Mouse (Mus musculus) liver, embryonic 14.5 days (tissue): Measurements from ENCODE around the gene Borcs6. TPM values are rescaled to one million over a fixed set of nuclear protein-coding genes. Genes with fewer than 3 reads are reported as not detected.

Experiments
- ATAC-seq: fragments of 200-750 bp; cut with Nextera tagmentation; 2 replicates; pipeline ENCODE4 v1.8.0; 2017; ENCODE audit warnings: moderate number of reproducible peaks, mild to moderate bottlenecking, moderate library complexity; ENCODE audit not compliant: insufficient read depth
- DNase-seq, 3 experiments: peaks; one replicate each; pipeline ENCODE4 v3.0.0-alpha.2; 2012 to 2013; ENCODE audit warnings: low read depth in 3 of 3, low spot score in 3 of 3
- H3K27ac ChIP-seq: fragments of 300-500 bp; sonication (generic); 2 replicates; pipeline ENCODE4 v1.5.1; 2014; ENCODE audit warnings: moderate library complexity, mild to moderate bottlenecking, control low read depth, inconsistent platforms
- H3K27me3 ChIP-seq: fragments of 300-500 bp; sonication (generic); 2 replicates; pipeline ENCODE4 v1.6.1; 2014; ENCODE audit warnings: mild to moderate bottlenecking, low read length, moderate library complexity; ENCODE audit not compliant: control insufficient read depth, insufficient read depth
- H3K36me3 ChIP-seq: fragments of 300-500 bp; sonication (generic); replicated peaks from 2 replicates; pipeline ENCODE4 v1.6.1; 2014; ENCODE audit warnings: low read depth; ENCODE audit not compliant: control insufficient read depth, insufficient read depth
- H3K4me1 ChIP-seq, 2 experiments: fragments of 200-500 bp in 1 of 2; fragments of 300-500 bp in 1 of 2; sonication (generic) in 1 of 2; replicated peaks; 2 replicates each; pipeline ENCODE4 v1.6.1; 2012 to 2014; ENCODE audit warnings: antibody characterized with exemption in 1 of 2, inconsistent platforms in 1 of 2, low read length in 1 of 2; ENCODE audit not compliant: control insufficient read depth in 2 of 2, insufficient read depth in 2 of 2
- H3K4me2 ChIP-seq: fragments of 300-500 bp; sonication (generic); 2 replicates; pipeline ENCODE4 v1.6.1; 2014; ENCODE audit warnings: low read depth, mild to moderate bottlenecking, control low read depth, moderate library complexity
- H3K4me3 ChIP-seq, 2 experiments: fragments of 200-500 bp in 1 of 2; fragments of 300-500 bp in 1 of 2; sonication (generic) in 1 of 2; 2 replicates each; pipeline ENCODE4 v1.5.1; 2012 to 2014; ENCODE audit warnings: low read depth in 2 of 2, low read length in 2 of 2, mild to moderate bottlenecking in 2 of 2, control low read depth in 1 of 2, inconsistent platforms in 1 of 2, moderate library complexity in 1 of 2; ENCODE audit not compliant: insufficient read depth in 1 of 2
- H3K9ac ChIP-seq: fragments of 300-500 bp; sonication (generic); replicated peaks from 2 replicates; pipeline ENCODE4 v1.6.1; 2014; ENCODE audit warnings: mild to moderate bottlenecking, control low read depth, moderate library complexity
- H3K9me3 ChIP-seq: fragments of 300-500 bp; sonication (generic); 2 replicates; pipeline ENCODE4 v1.6.1; 2016; ENCODE audit warnings: low read length, mixed read lengths; ENCODE audit not compliant: control insufficient read depth
- CTCF ChIP-seq: IDR thresholded peaks from 2 replicates; pipeline ENCODE4 v1.5.1; 2016; ENCODE audit warnings: antibody characterized with exemption, low read depth, control low read depth
- EP300 ChIP-seq: IDR thresholded peaks from 2 replicates; pipeline ENCODE4 v1.6.1; 2016; ENCODE audit warnings: antibody characterized with exemption, low read depth
- WGBS: fragments of 180-500 bp; shearing (Covaris S2); extraction: QIAGEN DNeasy Blood & Tissue Kit; methylation state at CpG from one replicate; pipeline ENCODE4 v1.1.7; 2014; ENCODE audit not compliant: insufficient replicate concordance; 5-methylcytosine and 5-hydroxymethylcytosine counted together
- polyA plus RNA-seq, 2 experiments: library from polyadenylated mRNA; depleted of rRNA in 1 of 2; stranded (reverse) in 1 of 2; unstranded in 1 of 2; fragments of >200 nt; fragmentation: Nextera tagmentation in 1 of 2; extraction: Ambion mirVana in 1 of 2; gene quantifications; 2 replicates each; pipeline versions ENCODE4 v1.2.1 to v1.2.3; 2012 to 2014

Borcs6 gene
- polyA plus RNA-seq, 2 experiments, result 3.0 to 3.4 TPM

DNA sequence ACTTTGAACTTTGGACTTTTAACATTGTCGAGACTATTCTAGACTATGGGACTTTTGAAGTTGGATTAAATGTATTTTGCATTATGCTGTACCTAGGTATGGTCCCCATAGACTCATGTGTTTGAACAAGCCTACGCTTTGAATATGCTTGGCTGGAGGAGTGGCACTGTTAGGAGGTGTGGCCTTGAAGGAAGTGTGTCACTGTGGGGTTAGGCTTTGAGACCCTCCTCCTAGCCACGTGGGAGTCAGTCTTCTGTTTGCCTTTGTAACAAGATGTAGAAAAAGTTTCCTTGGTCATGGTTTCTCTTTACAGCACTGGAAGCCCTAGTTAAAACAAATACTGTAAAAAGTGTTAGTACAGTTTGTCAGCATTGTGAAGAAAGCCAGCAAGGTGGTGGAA, 5.7 kb upstream of the Borcs6 start:
- H3K9me3 ChIP-seq, result no peaks in the 10 kb centered on the region
- no peak overlapping the region for H3K4me3 ChIP-seq
- ATAC-seq (no peak), DNase-seq (no peak)
- no peak overlapping the region for H3K9ac ChIP-seq
- H3K4me2 ChIP-seq, result no peak overlapping the region
- H3K36me3 ChIP-seq, result peaks cover 33% of the 10 kb centered on the region
- 59% methylated on average over 3 of the region's 3 CpGs for WGBS
- TF ChIP-seq CTCF, result no peak
- TF ChIP-seq EP300, result no peak
- peaks cover 5 to 7% of the 10 kb centered on the region in 2 experiments for H3K4me1 ChIP-seq
- no peak overlapping the region for H3K27ac ChIP-seq
- H3K27me3 ChIP-seq, result no peaks in the 10 kb centered on the region

DNA sequence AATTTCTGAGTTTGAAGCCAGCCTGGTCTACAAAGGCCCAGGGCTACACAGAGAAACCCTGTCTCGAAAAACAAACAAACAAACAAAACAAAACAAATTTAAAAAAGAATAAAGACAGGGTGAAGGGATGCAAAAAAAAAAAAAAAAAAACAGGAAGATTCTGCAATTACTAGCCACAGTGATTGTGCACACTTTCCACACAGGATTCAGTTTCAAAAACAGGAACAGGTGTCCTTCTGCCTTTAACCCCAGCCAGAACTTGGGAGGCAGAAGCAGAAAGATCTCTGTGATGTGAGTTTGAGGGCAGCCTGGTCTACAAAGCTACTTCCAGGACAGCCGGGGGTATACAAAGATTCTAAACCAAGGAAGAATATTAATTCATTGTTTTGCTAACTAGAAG, 1.3 kb upstream of the Borcs6 start:
- H3K27me3 ChIP-seq, result no peaks in the 10 kb centered on the region
- H3K4me3 ChIP-seq, result peak overlapping the region; percentile 77 to 88
- H3K9me3 ChIP-seq, result no peaks in the 10 kb centered on the region
- peak overlapping the region; percentile 89 for H3K9ac ChIP-seq
- no peak for TF ChIP-seq EP300
- no peak for TF ChIP-seq CTCF
- peak overlapping the region; percentile 97 for H3K4me2 ChIP-seq
- WGBS, result 54% methylated on average over 2 of the region's 2 CpGs
- H3K4me1 ChIP-seq, result peaks cover 7 to 17% of the 10 kb centered on the region in 2 experiments
- peak overlapping the region; percentile 88 for H3K27ac ChIP-seq
- ATAC-seq (no peak), DNase-seq (no peak)
- no peaks in the 10 kb centered on the region for H3K36me3 ChIP-seq

DNA sequence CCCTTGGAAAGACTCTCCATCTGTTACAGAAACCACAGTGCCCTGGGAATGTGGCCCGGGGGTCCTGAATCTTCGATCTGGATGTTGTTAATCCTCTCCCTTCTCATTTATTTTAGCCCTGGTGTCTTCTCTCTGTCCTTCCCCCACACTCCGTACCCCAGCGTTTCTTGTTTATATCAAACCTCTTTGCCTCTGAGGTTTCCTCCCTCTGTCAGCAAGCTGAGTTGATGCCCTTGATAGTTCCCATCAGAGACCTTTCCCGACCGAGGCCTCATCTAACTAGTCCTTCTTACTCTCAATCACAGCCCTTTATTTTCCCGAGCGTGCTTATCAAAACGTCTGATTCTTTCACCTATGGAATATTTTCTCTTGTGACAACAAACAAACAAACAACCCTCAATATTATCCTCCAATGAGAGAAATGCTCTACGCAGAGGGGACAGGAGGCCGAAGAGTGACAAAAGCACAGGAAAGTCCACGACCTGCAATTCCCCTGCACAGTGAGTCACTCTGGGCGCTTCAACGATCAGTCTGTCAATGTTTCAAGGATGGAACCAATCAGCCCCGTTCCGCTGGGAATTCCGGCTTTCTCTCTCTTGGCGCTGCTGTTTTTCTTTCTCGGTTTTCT, 674 bp upstream of the Borcs6 start:
- peak overlapping the region; percentile 88 for H3K27ac ChIP-seq
- ATAC-seq (no peak), DNase-seq (no peak)
- no peak for TF ChIP-seq EP300
- no peak for TF ChIP-seq CTCF
- H3K9me3 ChIP-seq, result no peaks in the 10 kb centered on the region
- peaks cover 7 to 17% of the 10 kb centered on the region in 2 experiments for H3K4me1 ChIP-seq
- peak overlapping the region; percentile 77 to 88 for H3K4me3 ChIP-seq
- peak overlapping the region; percentile 89 for H3K9ac ChIP-seq
- peak overlapping the region; percentile 97 for H3K4me2 ChIP-seq
- whole genome bisulfite sequencing, result 2% methylated on average over 19 of the region's 19 CpGs
- H3K36me3 ChIP-seq, result no peaks in the 10 kb centered on the region
- H3K27me3 ChIP-seq, result no peaks in the 10 kb centered on the region

DNA sequence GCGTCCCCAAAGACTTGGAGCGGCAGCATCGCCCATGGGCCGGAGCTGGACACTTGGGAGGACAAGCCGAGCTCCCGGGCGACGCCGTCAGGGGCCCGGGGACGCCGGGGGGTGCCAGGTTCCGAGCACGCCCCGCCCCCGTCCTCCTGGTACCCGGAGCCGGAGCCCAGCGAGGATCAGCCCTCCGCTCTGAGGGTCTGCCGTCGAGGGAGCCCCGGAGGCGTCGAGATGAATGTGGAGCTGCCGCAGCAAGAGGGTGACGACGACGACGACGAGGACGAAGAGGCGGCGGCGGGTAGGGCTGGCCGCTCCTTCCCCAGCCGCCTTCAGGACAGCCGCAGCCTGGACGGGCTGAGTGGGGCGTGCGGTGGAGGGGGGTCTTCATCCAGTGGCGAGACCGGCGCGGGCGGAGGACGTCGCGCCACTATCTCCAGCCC, 476 bp downstream of the Borcs6 start:
- Histone ChIP-seq H3K4me2 (peak overlapping the region; percentile 97), H3K4me3 (peak overlapping the region; percentile 77 to 80), H3K27ac (peak overlapping the region; percentile 45), H3K4me1 (peaks cover 7 to 26% of the 10 kb centered on the region in 2 experiments), H3K36me3 (no peaks in the 10 kb centered on the region), H3K9ac (peak overlapping the region; percentile 88), H3K27me3 (no peaks in the 10 kb centered on the region), H3K9me3 (no peaks in the 10 kb centered on the region)
- WGBS, result under 1% methylated on average over 48 of the region's 49 CpGs
- TF ChIP-seq EP300 (no peak), CTCF (no peak)
- no peak for DNase-seq
- peak; percentile 7; the same call in 1 of the 2 replicates for ATAC-seq

DNA sequence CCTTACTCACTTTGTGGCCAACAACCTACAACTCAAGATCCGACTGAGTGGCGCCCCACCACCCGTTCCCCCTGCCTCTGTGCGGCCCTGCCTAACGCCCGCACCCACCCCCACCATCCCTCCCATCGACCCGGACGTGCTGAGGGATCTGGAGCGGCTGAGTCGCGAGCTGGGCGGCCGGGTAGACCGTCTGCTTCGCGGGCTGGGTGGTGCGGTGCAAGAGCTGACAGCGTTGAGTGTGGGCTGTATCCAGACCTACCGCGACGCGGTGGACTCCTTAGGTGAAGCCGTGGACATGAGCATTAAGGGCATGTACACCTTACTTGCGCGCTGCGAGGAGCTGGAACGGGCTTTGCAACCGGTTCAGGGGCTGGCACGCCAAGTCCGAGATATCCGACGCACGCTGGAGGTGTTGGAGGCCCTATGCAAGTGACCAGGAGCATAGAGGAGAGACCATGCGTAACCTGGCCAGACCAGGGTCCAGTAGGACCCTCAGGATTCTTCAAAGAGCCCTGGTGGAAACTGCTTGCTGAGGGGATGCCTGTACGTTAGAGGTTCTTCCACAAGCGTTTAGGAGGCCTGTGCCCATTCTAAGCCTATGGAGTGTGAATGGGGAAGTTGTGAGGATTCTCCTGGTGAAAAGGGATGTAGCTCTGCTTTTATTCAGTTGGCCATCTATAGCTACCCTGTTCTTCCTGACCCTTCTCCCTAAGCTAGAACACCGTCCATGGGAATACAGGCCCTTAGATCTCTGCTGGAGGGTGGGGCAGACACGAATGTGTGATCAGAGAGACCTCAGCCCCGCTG, 1.1 kb downstream of the Borcs6 start:
- H3K4me1 ChIP-seq, result peaks cover 7 to 26% of the 10 kb centered on the region in 2 experiments
- H3K4me2 ChIP-seq, result peak overlapping the region; percentile 97
- DNase-seq (no peak), ATAC-seq (no peak)
- H3K27me3 ChIP-seq, result no peaks in the 10 kb centered on the region
- peak overlapping the region; percentile 77 to 80 for H3K4me3 ChIP-seq
- H3K9me3 ChIP-seq, result no peaks in the 10 kb centered on the region
- TF ChIP-seq EP300, result no peak
- TF ChIP-seq CTCF, result no peak
- WGBS, result 4% methylated on average over 40 of the region's 40 CpGs
- no peaks in the 10 kb centered on the region for H3K36me3 ChIP-seq
- H3K27ac ChIP-seq, result peak overlapping the region; percentile 15
- peak overlapping the region; percentile 88 for H3K9ac ChIP-seq
